Comparison of ENCODE assay signal across 28 mouse cellular contexts in the genomic region with DNA sequence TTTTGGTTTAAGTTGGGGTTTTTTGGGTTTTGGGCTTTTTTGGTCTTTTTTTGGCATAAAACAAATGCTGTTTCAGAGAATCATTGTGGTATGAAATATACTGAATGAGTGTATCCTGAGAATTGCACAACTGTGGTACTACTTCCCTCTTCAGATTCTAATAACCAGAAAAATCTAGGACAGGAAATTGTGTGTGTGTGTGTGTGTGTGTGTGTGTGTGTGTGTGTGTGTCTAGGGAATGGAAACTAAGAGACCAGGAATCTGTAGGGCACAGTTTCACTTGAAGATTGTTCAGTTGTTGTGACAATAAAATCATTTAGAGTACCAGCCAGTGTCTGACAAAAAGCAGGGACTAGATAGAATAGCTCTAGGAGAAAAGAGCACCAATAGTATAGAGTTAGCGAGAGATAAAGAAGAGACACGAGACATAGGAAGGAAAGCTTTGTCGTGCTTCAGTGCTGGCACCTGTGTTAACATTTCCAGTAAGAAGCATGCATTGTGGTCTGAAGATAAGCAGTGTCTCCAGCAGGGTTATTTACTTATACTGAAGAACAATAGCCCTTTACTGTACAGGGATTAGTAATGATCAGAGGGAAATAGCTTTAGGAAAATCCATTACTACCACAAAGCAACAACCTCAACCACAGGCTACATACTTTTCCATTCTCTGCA. TPM values are rescaled to one million over a fixed set of nuclear protein-coding genes. Genes with fewer than 3 reads are reported as not detected.
DNase-seq lines count a peak whose midpoint lies in the region; ATAC-seq and TF ChIP-seq lines count a peak whose summit lies in the region.
"Had no signal": no experiment of that assay in that cellular context is flagged by ENCODE, and none has a peak within 500 bp of the region (broad histone marks: within the 10 kb centered on the region; RNA-seq: fewer than 3 reads in every experiment).

No protein-coding gene starts in this region.

- dilution Hi-C loops in CH12.LX (cut with MboI; ENCODE audit: extremely low pct_ligation_motif_present, extremely low pct_unique_long_range_greater_than_20kb, low sequenced_read_pairs), result no loop called here

- H3K4me3 ChIP-seq in left cerebral cortex, adult 2 months, result no peak overlapping the region
- no peak overlapping the region for H3K4me3 ChIP-seq in CH12.LX (replicated peaks in 1 of 3; ENCODE audit: low read depth in 2 of 3, low read length in 2 of 3, poor library complexity in 1 of 3)
- H3K4me3 ChIP-seq: heart, embryonic 10.5 days; hindbrain, embryonic 13.5 days; limb, embryonic 13.5 days; liver, embryonic 12.5 days; megakaryocyte, embryonic 14.5 days; neural tube, embryonic 12.5 days had no signal

- no peaks in the 10 kb centered on the region for H3K9me3 ChIP-seq in CH12.LX (replicated peaks; ENCODE audit: low read length)
- H3K9me3 ChIP-seq: heart, embryonic 10.5 days; hindbrain, embryonic 13.5 days; limb, embryonic 13.5 days; liver, embryonic 12.5 days; megakaryocyte, embryonic 14.5 days; neural tube, embryonic 12.5 days had no signal

- no peak overlapping the region for H3K9ac ChIP-seq in CH12.LX (ENCODE audit: insufficient read depth, low read depth)
- H3K9ac ChIP-seq: hindbrain, embryonic 13.5 days; limb, embryonic 13.5 days; liver, embryonic 12.5 days; neural tube, embryonic 12.5 days had no signal

- H3K4me1 ChIP-seq in CH12.LX (ENCODE audit: control insufficient read depth in 1 of 2, insufficient read depth in 2 of 2), result peaks cover 2 to 35% of the 10 kb centered on the region in 2 experiments; a peak in 3 of 4 replicates

- in situ Hi-C loops in CH12.LX (cut with MboI; ENCODE audit: low pct_ligation_motif_present, low pct_unique_long_range_greater_than_20kb, low sequenced_read_pairs), result no loop called here

- no peak for DNase-seq in left cerebral cortex, adult 2 months (ENCODE audit: extremely low spot score in 1 of 2, low spot score in 2 of 2)
- DNase-seq in left cerebral cortex, postnatal 36 days (ENCODE audit: low spot score in 2 of 2), result no peak
- no peak for DNase-seq in CH12.LX (ENCODE audit: extremely low read depth)
- DNase-seq in Muller cell, postnatal 12 days (ENCODE audit: inconsistent ontology term), result peak; percentile 54
- no peak for DNase-seq in gastrocnemius, postnatal 25 days
- no peak for DNase-seq in kidney, postnatal 4 days
- DNase-seq: adrenal gland, adult 8-10 months; cerebellum, adult 8-10 months; cerebellum, postnatal 36 days; heart, postnatal 36 days; kidney, adult 18-20 months; kidney, postnatal 10 days; layer of hippocampus, postnatal 36 days; midbrain, embryonic 14.5 days; right cerebral cortex, postnatal 14 days; thymus, adult 2 months; thymus, postnatal 4 days had no signal

- no peaks in the 10 kb centered on the region; the same call in 1 of the 2 replicates for H3K79me2 ChIP-seq in CH12.LX (replicated peaks; ENCODE audit: control insufficient read depth, extremely low read depth, insufficient read depth, poor library complexity, severe bottlenecking)

- ATAC-seq in megakaryocyte, adult 5-6 weeks (ENCODE audit: poor library complexity, severe bottlenecking), result peak; percentile 27
- ATAC-seq: activated CD4-positive, CD25-positive, alpha-beta regulatory T cell, adult 4 months; forebrain, embryonic 14.5 days; inflammation-experienced regulatory T-cells, adult 6 months; liver, embryonic 12.5 days had no signal

- peak; percentile 65; the same call in 1 of the 2 replicates for TF ChIP-seq EP300 in CH12.LX (IDR thresholded peaks at IDR 0.05; ENCODE audit: low read length)

- intact Hi-C loops in left cerebral cortex, adult 2 months (cut with DNase I), result loop anchor here (5.0 kb wide), 2 partner anchors 177 to 203 kb away; partner anchors contain the start of genes Thumpd1 and Tmem159
- intact Hi-C loops in left cerebral cortex, postnatal 36 days (cut with DNase I), result loop anchor here (5.0 kb wide), 1 partner anchor 37 kb away; no protein-coding TSS in a partner anchor

- H3K36me3 ChIP-seq in CH12.LX (replicated peaks in 1 of 2; ENCODE audit: control insufficient read depth in 1 of 2, insufficient read depth in 1 of 2, low read length in 1 of 2), result peaks cover 0 to 5% of the 10 kb centered on the region in 2 experiments
- H3K36me3 ChIP-seq: heart, embryonic 10.5 days; hindbrain, embryonic 13.5 days; limb, embryonic 13.5 days; liver, embryonic 12.5 days; neural tube, embryonic 12.5 days had no signal

- H3K4me2 ChIP-seq in CH12.LX (ENCODE audit: insufficient read depth, low read depth, poor library complexity, severe bottlenecking), result no peak overlapping the region
- H3K4me2 ChIP-seq: hindbrain, embryonic 13.5 days; limb, embryonic 13.5 days; liver, embryonic 12.5 days; neural tube, embryonic 12.5 days had no signal

- no peaks in the 10 kb centered on the region for H3K27me3 ChIP-seq in CH12.LX (replicated peaks)
- H3K27me3 ChIP-seq: hindbrain, embryonic 13.5 days; limb, embryonic 13.5 days; liver, embryonic 12.5 days; megakaryocyte, embryonic 14.5 days; neural tube, embryonic 12.5 days had no signal

- TF ChIP-seq CTCF in left cerebral cortex, adult 2 months (IDR thresholded peaks at IDR 0.05), result no peak
- TF ChIP-seq CTCF in CH12.LX (conservative IDR thresholded peaks at IDR 0.05 in 1 of 2, IDR thresholded peaks at IDR 0.05 in 1 of 2; ENCODE audit: low read depth in 2 of 2, low read length in 2 of 2), result no peak

- no peak for TF ChIP-seq POLR2A in CH12.LX (IDR thresholded peaks at IDR 0.05; ENCODE audit: low read depth, low read length)

- H3K27ac ChIP-seq in left cerebral cortex, adult 2 months, result peak overlapping the region; percentile 61; the same call in 1 of the 2 replicates
- no peak overlapping the region for H3K27ac ChIP-seq in CH12.LX (ENCODE audit: insufficient read depth, low read depth)
- H3K27ac ChIP-seq: heart, embryonic 10.5 days; hindbrain, embryonic 13.5 days; limb, embryonic 13.5 days; liver, embryonic 12.5 days; neural tube, embryonic 12.5 days; stomach, postnatal 0 days had no signal

- TF ChIP-seq RAD21 in CH12.LX (IDR thresholded peaks at IDR 0.05; ENCODE audit: low read depth, low read length), result no peak

TF ChIP-seq in CH12.LX, 34 proteins besides CTCF, POLR2A, EP300 and RAD21:
- TF ChIP-seq ZKSCAN1 (IDR thresholded peaks at IDR 0.05; ENCODE audit: borderline replicate concordance, low read depth, low read length) (no peak), HCFC1 (IDR thresholded peaks at IDR 0.05; ENCODE audit: low read depth, low read length) (no peak), IRF4 (IDR thresholded peaks at IDR 0.05; ENCODE audit: low read depth, low read length) (peak; percentile 40; the same call in 1 of the 2 replicates), NELFE (IDR thresholded peaks at IDR 0.05; ENCODE audit: low read depth, low read length) (no peak), E2F4 (IDR thresholded peaks at IDR 0.05; ENCODE audit: insufficient replicate concordance, low read depth, low read length) (no peak), ZNF384 (IDR thresholded peaks at IDR 0.05; ENCODE audit: low read depth, low read length) (no peak), BHLHE40 (IDR thresholded peaks at IDR 0.05; ENCODE audit: low read depth, low read length) (peak; percentile 18; the same call in 1 of the 2 replicates), CHD1 (IDR thresholded peaks at IDR 0.05; ENCODE audit: low read depth, low read length) (no peak), MAFK (IDR thresholded peaks at IDR 0.05; ENCODE audit: insufficient replicate concordance, low read length) (no peak), USF1 (IDR thresholded peaks at IDR 0.05; ENCODE audit: low read depth, low read length) (no peak)

RNA-seq across cellular contexts. Expression of gene Dcun1d3, which starts 3.4 kb away (rescaled TPM):
- 10 to 100 TPM; 33.4 to 35.4 TPM for total RNA-seq in left cerebral cortex, adult 2 months (2021)
- total RNA-seq in left cerebral cortex, postnatal 36 days (2021), result 10 to 100 TPM; 24.4 to 27.0 TPM
- 2.6 and 4.2 TPM in 2 replicates for total RNA-seq in CH12.LX (2012; rRNA removed)
- total RNA-seq in CH12.LX (2014; rRNA removed), result 5.2 and 5.9 TPM in 2 replicates
- polyA plus RNA-seq in CH12.LX (2012; ENCODE audit: insufficient read length, low read depth), result 2.4 and 3.2 TPM in 2 replicates
- total RNA-seq in megakaryocyte, adult 5-6 weeks (2015), result 5.1 and 9.5 TPM in 2 replicates
- 8.7 and 10.9 TPM in 2 replicates for total RNA-seq in megakaryocyte, adult 5-6 weeks (2017)
- total RNA-seq in gastrocnemius, postnatal 25 days (2021), result 10 to 100 TPM; 17.6 to 18.8 TPM

RNA-seq across cellular contexts. Expression of gene Lyrm1, which starts 3.9 kb away (rescaled TPM):
- total RNA-seq in left cerebral cortex, adult 2 months (2021), result 10 to 100 TPM; 13.2 to 14.4 TPM
- 10 to 100 TPM; 10.9 to 12.9 TPM for total RNA-seq in left cerebral cortex, postnatal 36 days (2021)
- total RNA-seq in CH12.LX (2012; rRNA removed) (4.6 and 5.5 TPM in 2 replicates), CH12.LX (2014; rRNA removed) (10.3 and 10.9 TPM in 2 replicates)
- polyA plus RNA-seq in CH12.LX (2012; ENCODE audit: insufficient read length, low read depth), result 3.7 and 7.9 TPM in 2 replicates
- total RNA-seq in megakaryocyte, adult 5-6 weeks (2015), result 7.9 and 11.0 TPM in 2 replicates
- total RNA-seq in megakaryocyte, adult 5-6 weeks (2017), result 10.9 and 11.0 TPM in 2 replicates
- 1 to 10 TPM; 8.5 to 8.9 TPM for total RNA-seq in gastrocnemius, postnatal 25 days (2021)
